Mouse (Mus musculus) heart, postnatal 10 days (tissue): Measurements from ENCODE around the gene Catsper2. TPM values are rescaled to one million over a fixed set of nuclear protein-coding genes. Genes with fewer than 3 reads are reported as not detected.
A peak's percentile ranks its signal among the peaks of the same experiment; 100 is the strongest.
"Not testable (repeated sequence)": the region's sequence is repeated elsewhere in the genome, so short reads cannot be mapped to it uniquely, and the experiment has no call there.

Experiments used
- DNase-seq, 2 experiments: peaks; one replicate each; pipeline ENCODE4 v3.0.0; 2021
- intact Hi-C: fragments of 180-260 bp; cut with DNase I; formaldehyde crosslinking; loops from one replicate; pipeline ENCODE4 v1.15.1; 2025
- total RNA-seq, 2 experiments: library from RNA; stranded (reverse); gene quantifications; 2 replicates each; pipeline ENCODE4 v1.2.3; 2021

Catsper2 gene
- total RNA-seq, 2 experiments from 2014 or later: 2.2 to 3.2 TPM

DNA sequence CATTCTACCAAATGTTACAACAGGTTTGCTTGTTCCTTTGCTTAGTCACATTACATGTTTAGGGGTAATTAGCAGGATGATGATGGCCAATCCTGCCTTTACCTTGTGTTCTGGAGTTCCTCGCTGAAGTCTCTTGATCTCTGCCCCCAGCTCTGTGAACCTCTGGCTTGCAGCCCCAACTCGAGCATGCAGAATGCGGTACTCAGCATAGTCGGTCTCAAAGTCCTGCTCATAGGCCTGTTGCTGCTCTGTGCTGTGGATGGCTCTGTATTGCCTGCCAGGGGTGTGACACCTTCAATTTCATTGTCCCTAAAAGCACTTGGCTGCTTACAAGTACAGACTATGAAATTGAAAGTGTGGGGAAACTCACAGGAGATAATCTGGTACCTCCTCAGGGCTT lies 26.2 kb upstream of the Catsper2 start:
- DNase-seq: no peak
- intact Hi-C loops: no loop called here

DNA sequence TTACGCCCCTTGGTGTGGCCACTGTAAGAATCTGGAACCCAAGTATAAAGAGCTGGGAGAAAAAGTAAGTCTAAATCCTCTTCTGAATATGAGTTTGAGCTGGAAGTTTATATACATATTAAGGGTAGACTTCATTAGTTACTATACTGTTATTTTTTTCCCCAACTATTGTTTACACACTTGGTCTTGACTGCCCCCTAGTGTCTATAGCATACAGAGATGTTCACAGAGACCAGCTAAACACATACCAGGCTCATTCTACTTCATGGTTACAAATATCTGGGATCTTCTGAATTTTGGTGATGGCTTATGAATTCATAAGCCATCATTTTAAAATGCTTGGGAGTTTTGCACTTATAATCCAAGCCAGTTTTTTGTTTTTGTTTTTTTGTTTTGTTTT lies 21.3 kb upstream of the Catsper2 start:
- intact Hi-C loops: no loop called here
- peak in 1 of 2 experiments; percentile 42 for DNase-seq

- intact Hi-C loops: no loop called here
- no peak for DNase-seq
These were observed 12.3 kb upstream of the Catsper2 start for GRCm38 (mm10) chr2:121425890-121426289.

DNA sequence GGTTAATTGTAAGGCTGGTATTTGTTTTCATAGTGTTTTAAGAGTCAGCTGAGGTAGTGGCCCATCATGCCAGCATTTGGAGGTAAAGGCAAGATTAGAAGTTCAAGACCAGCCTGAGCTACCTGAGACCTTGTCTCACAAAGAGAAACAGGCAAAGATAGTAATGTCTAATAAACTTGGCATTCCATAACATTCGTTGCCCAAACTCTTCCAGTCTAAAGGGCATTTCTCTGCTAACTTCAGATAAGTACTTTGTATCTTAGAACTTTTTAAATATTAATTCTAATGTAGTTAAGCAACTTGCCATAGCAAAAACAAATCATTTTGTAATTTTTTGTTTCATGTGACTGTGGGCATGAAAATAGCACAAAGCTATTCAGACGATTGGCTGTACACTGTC lies 9.6 kb upstream of the Catsper2 start:
- no peak for DNase-seq
- intact Hi-C loops: no loop called here

- intact Hi-C loops: no loop called here
- DNase-seq: no peak
These were observed 4.9 kb upstream of the Catsper2 start for GRCm38 (mm10) chr2:121418476-121418875.

DNA sequence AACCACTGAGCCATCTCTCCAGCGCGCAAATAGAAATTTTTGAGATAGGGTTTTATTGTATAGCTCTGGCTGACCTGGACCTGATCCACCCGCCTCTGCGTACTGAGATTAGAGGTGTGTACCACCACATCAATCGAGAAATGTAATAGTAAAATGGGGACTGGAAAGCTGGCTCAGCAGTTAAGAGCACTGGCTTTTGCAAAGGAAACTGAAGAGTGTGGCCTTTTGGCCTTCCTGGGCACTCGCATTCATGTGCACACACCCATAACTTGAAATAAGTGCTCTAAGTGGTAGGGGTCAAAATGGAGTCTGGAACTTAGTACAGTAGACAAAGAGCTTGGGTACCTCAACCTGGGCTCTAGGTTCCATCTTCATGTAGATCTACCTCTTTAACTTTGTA lies 2.8 kb upstream of the Catsper2 start:
- no peak for DNase-seq

DNA sequence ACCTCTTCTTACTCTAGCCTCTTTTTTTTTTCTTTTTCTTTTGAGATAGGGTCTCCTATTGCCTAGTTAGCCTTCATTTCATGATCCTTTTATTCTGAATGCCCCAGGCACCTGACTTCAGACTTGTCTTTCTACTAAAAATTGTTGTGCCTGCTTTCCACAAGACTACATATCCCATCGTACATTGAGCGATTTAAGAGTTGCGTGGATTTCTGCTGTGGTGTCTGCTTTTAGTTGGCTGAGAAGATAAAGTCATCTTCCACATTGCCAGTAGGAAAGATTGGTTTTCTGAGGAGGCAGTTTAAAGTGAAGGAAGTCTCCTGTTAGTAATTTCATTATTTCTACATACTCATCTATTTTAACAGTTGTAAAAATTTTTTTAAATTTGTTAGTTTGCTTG lies 2.0 kb upstream of the Catsper2 start:
- intact Hi-C loops: no loop called here
- DNase-seq: no peak

More for the DNA sequence above, 2.8 kb upstream of the Catsper2 start:
- intact Hi-C loops: no loop called here

- no peak for DNase-seq
- intact Hi-C loops: no loop called here
These were observed 1.5 kb upstream of the Catsper2 start for GRCm38 (mm10) chr2:121415103-121415502.

- DNase-seq: peak; percentile 48 to 58
- intact Hi-C loops: no loop called here
These were observed 620 bp upstream of the Catsper2 start for GRCm38 (mm10) chr2:121414139-121414685.

DNA sequence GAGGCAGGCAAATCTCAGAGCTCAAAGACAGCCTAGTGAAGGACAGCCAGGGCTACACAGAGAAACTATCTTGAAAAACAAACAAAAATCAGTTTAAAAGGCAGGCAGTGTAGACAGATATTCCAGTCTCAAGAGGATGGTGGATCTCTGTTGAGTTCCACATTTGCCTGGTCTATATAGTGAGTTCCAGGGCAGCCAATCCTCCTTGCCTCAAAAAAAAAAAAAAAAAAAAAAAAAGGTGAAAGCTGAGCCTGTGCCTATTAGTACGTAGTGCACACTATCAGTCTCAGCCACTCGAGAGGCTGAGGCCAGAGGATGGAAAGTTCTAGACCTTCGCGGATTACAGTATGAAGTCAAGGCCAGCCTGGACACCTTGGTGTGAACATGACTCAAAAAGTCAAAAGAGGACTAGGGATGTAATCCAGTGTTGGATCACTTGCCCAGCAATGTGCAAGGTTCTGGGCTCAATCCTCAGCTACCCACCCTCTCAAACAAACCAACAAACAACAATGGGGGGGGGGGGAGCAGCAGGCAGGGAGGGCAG lies 677 bp downstream of the Catsper2 start:
- intact Hi-C loops: no loop called here
- DNase-seq: no peak

- intact Hi-C loops: no loop called here
- peak in 1 of 2 experiments; percentile 40 for DNase-seq
These were observed 5.4 kb downstream of the Catsper2 start for GRCm38 (mm10) chr2:121408160-121408559.

- intact Hi-C loops: no loop called here
- no peak for DNase-seq
These were observed 10.3 kb downstream of the Catsper2 start for GRCm38 (mm10) chr2:121403296-121403695.

- DNase-seq: peak; percentile 72 to 87
- intact Hi-C loops: loop anchor here (5.0 kb wide), 1 partner anchor 209 kb away; no protein-coding TSS in a partner anchor
These were observed 17.0 kb downstream of the Catsper2 start for GRCm38 (mm10) chr2:121396624-121397023.

- intact Hi-C loops: not testable (repeated sequence)
These were observed 26.5 kb downstream of the Catsper2 start, which contains the start of gene Strc for GRCm38 (mm10) chr2:121386961-121387575. Gene Strc (minus strand): TSS chr2:121387168.

GRCm38 (mm10) chr2:121374766-121375165 lies 38.8 kb downstream of the Catsper2 start:
- intact Hi-C loops: no loop called here
- no peak for DNase-seq

More at GRCm38 (mm10) chr2:121386961-121387575, 26.5 kb downstream of the Catsper2 start, which contains the start of gene Strc:
- DNase-seq: not testable (repeated sequence)

DNA sequence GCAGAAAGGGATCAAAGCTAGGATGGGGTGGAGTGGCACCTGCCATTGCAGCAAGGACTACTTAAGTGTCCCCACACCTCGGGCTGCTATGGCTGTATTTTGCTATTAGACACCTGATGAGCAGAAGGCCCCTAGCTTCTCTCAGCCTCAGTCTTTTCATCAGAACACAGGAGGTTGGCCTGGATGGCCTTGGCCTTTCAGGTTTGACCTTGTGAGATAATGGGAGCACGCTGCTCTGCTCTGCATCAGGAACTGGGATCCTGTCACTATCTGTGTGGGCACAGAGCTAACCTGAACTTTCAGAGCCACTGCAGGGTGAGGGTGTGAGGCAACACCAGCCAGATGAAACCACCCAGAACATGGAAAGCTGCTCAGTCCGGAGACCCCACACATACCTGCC lies 41.3 kb downstream of the Catsper2 start:
- intact Hi-C loops: no loop called here
- no peak for DNase-seq

DNA sequence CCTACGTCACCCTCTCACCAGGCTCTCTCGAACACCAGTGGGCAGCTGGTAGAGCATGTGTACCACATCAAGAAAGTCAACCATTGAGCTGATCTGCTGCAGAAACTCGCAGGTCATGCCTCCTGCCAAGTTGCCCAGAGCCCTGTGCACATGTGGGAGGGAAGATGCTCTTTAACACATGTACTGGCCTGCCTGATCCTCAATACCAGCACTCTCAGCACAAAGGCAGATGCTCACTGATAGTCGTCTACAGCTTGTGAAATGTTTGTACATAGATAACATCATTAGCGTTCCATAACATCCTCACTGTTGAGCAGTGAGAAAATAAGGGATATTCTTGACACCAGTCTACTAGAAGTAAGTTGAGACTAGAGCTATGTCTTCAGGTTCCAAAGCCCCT lies 42.7 kb downstream of the Catsper2 start:
- intact Hi-C loops: no loop called here

GRCm38 (mm10) chr2:121368831-121369230 lies 44.8 kb downstream of the Catsper2 start:
- intact Hi-C loops: no loop called here
- peak in 1 of 2 experiments; percentile 7 for DNase-seq

More for the DNA sequence above, 42.7 kb downstream of the Catsper2 start:
- no peak for DNase-seq

DNA sequence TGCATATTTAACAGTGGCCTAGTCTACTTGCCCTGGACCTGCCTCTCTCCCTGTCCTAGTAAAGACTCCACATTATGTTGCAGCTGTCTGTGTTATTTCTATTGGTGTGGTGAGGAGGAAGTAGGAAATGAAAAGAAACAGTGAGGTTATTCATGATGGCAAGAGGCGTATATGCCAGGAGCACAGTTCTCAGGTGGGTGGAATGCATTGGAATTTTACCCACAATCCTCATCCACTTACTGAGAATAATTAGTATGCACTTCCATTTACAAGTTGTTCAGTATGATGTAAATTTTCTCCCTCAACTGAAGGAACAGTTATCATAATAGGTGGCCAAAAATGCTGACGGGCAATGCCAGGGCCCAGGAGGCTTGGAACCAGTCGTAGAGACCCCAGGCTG lies 49.9 kb downstream of the Catsper2 start:
- intact Hi-C loops: no loop called here

DNA sequence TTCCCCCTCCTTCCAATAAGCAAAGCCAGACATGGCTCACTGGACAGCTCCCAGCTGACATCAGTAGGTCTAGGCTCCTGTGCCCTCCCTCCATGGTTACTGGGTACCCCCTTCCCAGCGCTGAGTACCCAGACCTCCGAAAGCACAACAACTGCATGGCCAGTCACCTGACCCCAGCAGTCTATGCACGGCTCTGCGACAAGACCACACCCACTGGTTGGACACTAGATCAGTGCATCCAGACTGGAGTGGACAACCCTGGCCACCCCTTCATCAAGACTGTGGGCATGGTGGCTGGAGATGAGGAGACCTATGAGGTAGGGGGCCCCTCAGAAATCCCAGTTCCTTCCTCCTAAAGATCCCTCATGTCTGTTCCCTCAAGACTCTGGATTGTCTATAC lies 54.1 kb downstream of the Catsper2 start:
- no peak for DNase-seq
- intact Hi-C loops: no loop called here

More for the DNA sequence above, 49.9 kb downstream of the Catsper2 start:
- no peak for DNase-seq

GRCm38 (mm10) chr2:121358381-121358780 lies 55.2 kb downstream of the Catsper2 start:
- peak; percentile 14 to 17 for DNase-seq
- intact Hi-C loops: no loop called here

DNA sequence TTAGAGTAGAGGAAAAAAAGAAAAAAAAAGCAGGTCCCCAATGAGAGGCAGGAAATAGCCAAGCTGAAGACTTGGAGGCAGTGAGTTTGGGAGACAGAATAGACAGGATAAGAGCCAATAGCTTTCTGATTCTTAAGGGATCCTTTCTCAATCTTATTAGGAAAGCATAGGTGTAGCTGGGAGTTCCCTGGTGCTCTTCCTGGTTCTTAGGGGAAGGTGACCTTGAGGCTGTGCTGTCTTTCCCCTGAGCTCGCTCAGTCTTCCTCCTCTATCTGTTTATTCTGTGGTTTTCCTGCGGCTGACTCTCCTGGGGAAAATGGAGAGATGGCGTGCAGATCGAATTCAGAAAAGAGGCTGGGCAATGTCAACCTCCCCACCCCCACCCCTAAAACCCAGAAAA lies 55.6 kb downstream of the Catsper2 start:
- intact Hi-C loops: no loop called here
- no peak for DNase-seq
